Mouse (Mus musculus): ENCODE measurements around the gene Cplx2. TPM values are rescaled to one million over a fixed set of nuclear protein-coding genes. Genes with fewer than 3 reads are reported as not detected.
A peak's percentile ranks its signal among the peaks of the same experiment; 100 is the strongest.

Cplx2 gene
- total and polyA plus RNA-seq, 2 experiments from 2014 or later = 31.2 to 106 TPM

GRCm38 (mm10) chr13:54402346-54402745, 31.2 kb downstream of the Cplx2 start:
- H3K4me3 ChIP-seq (ENCODE audit: low read depth, low read length) = no peak overlapping the region
- no peaks in the 10 kb centered on the region for H3K9me3 ChIP-seq (ENCODE audit: low read length)
- TF ChIP-seq CTCF (IDR thresholded peaks at IDR 0.05) = no peak
- H3K4me1 ChIP-seq (ENCODE audit: insufficient read depth, low read length) = peaks cover 3% of the 10 kb centered on the region; the same call in 1 of the 2 replicates
- H3K4me2 ChIP-seq (ENCODE audit: low read depth, low read length, poor library complexity, severe bottlenecking) = no peak overlapping the region
- ATAC-seq (ENCODE audit: low FRiP score) (no peak), DNase-seq (ENCODE audit: low spot score) (no peak)
- WGBS = 68% methylated on average over 4 of the region's 4 CpGs
- no peaks in the 10 kb centered on the region for H3K36me3 ChIP-seq (ENCODE audit: insufficient read depth, low read length)
- no peak overlapping the region for H3K9ac ChIP-seq (replicated peaks; ENCODE audit: low read length, poor library complexity, severe bottlenecking)
- no peak overlapping the region for H3K27ac ChIP-seq (ENCODE audit: low read depth, low read length)
- H3K27me3 ChIP-seq (ENCODE audit: insufficient read depth, low read length) = no peaks in the 10 kb centered on the region

GRCm38 (mm10) chr13:54403224-54404070, 32.3 kb downstream of the Cplx2 start:
- no peaks in the 10 kb centered on the region for H3K9me3 ChIP-seq (ENCODE audit: low read length)
- peaks cover 3% of the 10 kb centered on the region; the same call in 1 of the 2 replicates for H3K4me1 ChIP-seq (ENCODE audit: insufficient read depth, low read length)
- no peaks in the 10 kb centered on the region for H3K27me3 ChIP-seq (ENCODE audit: insufficient read depth, low read length)
- no peak overlapping the region for H3K9ac ChIP-seq (replicated peaks; ENCODE audit: low read length, poor library complexity, severe bottlenecking)
- H3K36me3 ChIP-seq (ENCODE audit: insufficient read depth, low read length) = no peaks in the 10 kb centered on the region
- no peak overlapping the region for H3K4me3 ChIP-seq (ENCODE audit: low read depth, low read length)
- no peak for TF ChIP-seq CTCF (IDR thresholded peaks at IDR 0.05)
- no peak overlapping the region for H3K27ac ChIP-seq (ENCODE audit: low read depth, low read length)
- 43% methylated on average over 17 of the region's 17 CpGs for whole genome bisulfite sequencing
- ATAC-seq (ENCODE audit: low FRiP score) (no peak), DNase-seq (ENCODE audit: low spot score) (peak; percentile 47)
- H3K4me2 ChIP-seq (ENCODE audit: low read depth, low read length, poor library complexity, severe bottlenecking) = no peak overlapping the region

GRCm38 (mm10) chr13:54404205-54404604, 33.1 kb downstream of the Cplx2 start:
- 55% methylated on average over 3 of the region's 3 CpGs for WGBS

GRCm38 (mm10) chr13:54405805-54406204, 34.7 kb downstream of the Cplx2 start:
- 83% methylated on average over 2 of the region's 2 CpGs for WGBS
- ATAC-seq (ENCODE audit: low FRiP score) (no peak), DNase-seq (ENCODE audit: low spot score) (no peak)
- Histone ChIP-seq H3K4me2 (ENCODE audit: low read depth, low read length, poor library complexity, severe bottlenecking) (no peak overlapping the region), H3K27ac (ENCODE audit: low read depth, low read length) (no peak overlapping the region), H3K9ac (replicated peaks; ENCODE audit: low read length, poor library complexity, severe bottlenecking) (no peak overlapping the region), H3K27me3 (ENCODE audit: insufficient read depth, low read length) (no peaks in the 10 kb centered on the region), H3K9me3 (ENCODE audit: low read length) (no peaks in the 10 kb centered on the region), H3K36me3 (ENCODE audit: insufficient read depth, low read length) (no peaks in the 10 kb centered on the region), H3K4me1 (ENCODE audit: insufficient read depth, low read length) (peaks cover 3% of the 10 kb centered on the region; the same call in 1 of the 2 replicates), H3K4me3 (ENCODE audit: low read depth, low read length) (no peak overlapping the region)
- no peak for TF ChIP-seq CTCF (IDR thresholded peaks at IDR 0.05)

More at GRCm38 (mm10) chr13:54404205-54404604, 33.1 kb downstream of the Cplx2 start:
- Histone ChIP-seq H3K4me2 (ENCODE audit: low read depth, low read length, poor library complexity, severe bottlenecking) (no peak overlapping the region), H3K9ac (replicated peaks; ENCODE audit: low read length, poor library complexity, severe bottlenecking) (no peak overlapping the region), H3K27ac (ENCODE audit: low read depth, low read length) (no peak overlapping the region), H3K27me3 (ENCODE audit: insufficient read depth, low read length) (no peaks in the 10 kb centered on the region), H3K4me1 (ENCODE audit: insufficient read depth, low read length) (peaks cover 3% of the 10 kb centered on the region; the same call in 1 of the 2 replicates), H3K4me3 (ENCODE audit: low read depth, low read length) (no peak overlapping the region), H3K36me3 (ENCODE audit: insufficient read depth, low read length) (no peaks in the 10 kb centered on the region), H3K9me3 (ENCODE audit: low read length) (no peaks in the 10 kb centered on the region)
- ATAC-seq (ENCODE audit: low FRiP score) = no peak
- TF ChIP-seq CTCF (IDR thresholded peaks at IDR 0.05) = no peak
- no peak for DNase-seq (ENCODE audit: low spot score)

GRCm38 (mm10) chr13:54411656-54412055, 40.5 kb downstream of the Cplx2 start:
- Histone ChIP-seq H3K4me1 (ENCODE audit: insufficient read depth, low read length) (no peaks in the 10 kb centered on the region), H3K36me3 (ENCODE audit: insufficient read depth, low read length) (no peaks in the 10 kb centered on the region), H3K27ac (ENCODE audit: low read depth, low read length) (no peak overlapping the region), H3K9me3 (ENCODE audit: low read length) (no peaks in the 10 kb centered on the region), H3K9ac (replicated peaks; ENCODE audit: low read length, poor library complexity, severe bottlenecking) (no peak overlapping the region), H3K27me3 (ENCODE audit: insufficient read depth, low read length) (no peaks in the 10 kb centered on the region), H3K4me2 (ENCODE audit: low read depth, low read length, poor library complexity, severe bottlenecking) (no peak overlapping the region), H3K4me3 (ENCODE audit: low read depth, low read length) (no peak overlapping the region)
- TF ChIP-seq CTCF (IDR thresholded peaks at IDR 0.05) = no peak
- ATAC-seq (ENCODE audit: low FRiP score) = no peak
- DNase-seq (ENCODE audit: low spot score) = no peak
- WGBS = 87% methylated on average over 3 of the region's 3 CpGs

GRCm38 (mm10) chr13:54412236-54412635, 41.1 kb downstream of the Cplx2 start:
- TF ChIP-seq CTCF (IDR thresholded peaks at IDR 0.05) = no peak
- Histone ChIP-seq H3K27me3 (ENCODE audit: insufficient read depth, low read length) (no peaks in the 10 kb centered on the region), H3K4me1 (ENCODE audit: insufficient read depth, low read length) (no peaks in the 10 kb centered on the region), H3K9ac (replicated peaks; ENCODE audit: low read length, poor library complexity, severe bottlenecking) (no peak overlapping the region), H3K4me2 (ENCODE audit: low read depth, low read length, poor library complexity, severe bottlenecking) (no peak overlapping the region), H3K36me3 (ENCODE audit: insufficient read depth, low read length) (no peaks in the 10 kb centered on the region), H3K9me3 (ENCODE audit: low read length) (no peaks in the 10 kb centered on the region), H3K4me3 (ENCODE audit: low read depth, low read length) (no peak overlapping the region), H3K27ac (ENCODE audit: low read depth, low read length) (no peak overlapping the region)
- 30% methylated on average over 7 of the region's 7 CpGs for WGBS
- ATAC-seq (ENCODE audit: low FRiP score) = no peak
- DNase-seq (ENCODE audit: low spot score) = peak; percentile 51
